Mouse (Mus musculus) frontal cortex, adult (tissue): ENCODE data around the gene Col8a2.

Experiments used
- ATAC-seq: cut with Nextera tagmentation; 2 replicates; pipeline ENCODE4 v1.9.2; 2017; ENCODE audit warnings: mild to moderate bottlenecking, moderate library complexity, mixed read lengths; ENCODE audit not compliant: low TSS enrichment

Gene Col8a2

GRCm38 (mm10) chr4:126260520-126261201 lies 25.9 kb upstream of the Col8a2 start:
- ATAC-seq = peak; percentile 18; the same call in 1 of the 2 replicates

GRCm38 (mm10) chr4:126261266-126261665 lies 25.3 kb upstream of the Col8a2 start:
- ATAC-seq = no peak

GRCm38 (mm10) chr4:126261675-126262074 lies 24.9 kb upstream of the Col8a2 start:
- no peak for ATAC-seq

GRCm38 (mm10) chr4:126262119-126262807 lies 24.3 kb upstream of the Col8a2 start, which contains the start of gene Trappc3:
TSS of gene Trappc3 (plus strand) at chr4:126262325.
- peak; percentile 96 for ATAC-seq

- ATAC-seq = no peak
Observed at GRCm38 (mm10) chr4:126269292-126269691, 17.3 kb upstream of the Col8a2 start.

GRCm38 (mm10) chr4:126273753-126274152 lies 12.8 kb upstream of the Col8a2 start:
- peak; percentile 38; the same call in 1 of the 2 replicates for ATAC-seq

GRCm38 (mm10) chr4:126275081-126275480 lies 11.5 kb upstream of the Col8a2 start:
- no peak for ATAC-seq

GRCm38 (mm10) chr4:126275681-126276131 lies 10.9 kb upstream of the Col8a2 start:
- ATAC-seq = no peak

GRCm38 (mm10) chr4:126277906-126278564 lies 8.6 kb upstream of the Col8a2 start:
- no peak for ATAC-seq

- no peak for ATAC-seq
Observed at GRCm38 (mm10) chr4:126278565-126278915, 8.1 kb upstream of the Col8a2 start.

- ATAC-seq = no peak
Observed at GRCm38 (mm10) chr4:126278961-126279360, 7.6 kb upstream of the Col8a2 start.

GRCm38 (mm10) chr4:126281706-126282105 lies 4.9 kb upstream of the Col8a2 start:
- no peak for ATAC-seq

GRCm38 (mm10) chr4:126283582-126283981 lies 3.0 kb upstream of the Col8a2 start:
- no peak for ATAC-seq

GRCm38 (mm10) chr4:126287302-126287995 lies 856 bp downstream of the Col8a2 start:
- ATAC-seq = no peak

GRCm38 (mm10) chr4:126288085-126288666 lies 1.6 kb downstream of the Col8a2 start:
- ATAC-seq = no peak

GRCm38 (mm10) chr4:126290314-126290713 lies 3.7 kb downstream of the Col8a2 start:
- no peak for ATAC-seq

GRCm38 (mm10) chr4:126291196-126291595 lies 4.6 kb downstream of the Col8a2 start:
- ATAC-seq = no peak

GRCm38 (mm10) chr4:126295152-126295551 lies 8.6 kb downstream of the Col8a2 start:
- no peak for ATAC-seq

- no peak for ATAC-seq
Observed at GRCm38 (mm10) chr4:126295937-126296336, 9.3 kb downstream of the Col8a2 start.

GRCm38 (mm10) chr4:126296617-126297101 lies 10.1 kb downstream of the Col8a2 start:
- ATAC-seq = peak; percentile 86

GRCm38 (mm10) chr4:126300916-126301583 lies 14.5 kb downstream of the Col8a2 start:
- ATAC-seq = no peak
